Mouse (Mus musculus) left cerebral cortex, adult 11 months (tissue): ENCODE data around the gene Plrg1.

ENCODE experiments used
- DNase-seq: peaks from one replicate; pipeline ENCODE4 v3.0.0; 2022; ENCODE audit warnings: low spot score

Plrg1 gene

GRCm38 (mm10) chr3:83055281-83056038 lies at the start of gene Plrg1:
TSS of gene Plrg1 (plus strand) at chr3:83055522.
- DNase-seq: peak; percentile 94

DNA sequence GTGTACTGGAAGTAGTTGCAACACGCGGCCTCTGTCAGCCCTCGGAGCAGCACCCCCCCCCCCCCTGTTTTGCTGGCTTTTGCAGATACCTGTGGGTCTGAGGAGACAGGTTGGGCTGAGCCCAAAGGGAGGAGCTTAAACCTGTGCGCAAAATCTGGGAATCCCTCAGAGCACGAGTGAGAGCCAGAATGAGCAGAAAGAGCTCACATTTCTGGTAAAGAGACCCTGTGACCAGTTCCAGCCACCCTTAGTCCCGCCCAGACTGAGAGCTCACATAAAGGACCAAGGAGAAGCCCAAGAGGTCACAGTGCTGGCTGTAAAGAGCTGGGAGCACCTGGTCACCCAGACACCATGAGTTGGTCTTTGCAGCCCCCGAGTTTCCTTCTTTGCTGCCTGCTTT lies 47.8 kb upstream of the Plrg1 start, which contains the start of gene Fgg:
Gene Fgg, plus strand, starts transcription at position 168 of the 400 bp plus-strand sequence.
- no peak for DNase-seq

- DNase-seq: no peak
Observed at GRCm38 (mm10) chr3:83010291-83010690, 45.0 kb upstream of the Plrg1 start.

- DNase-seq: no peak
Observed at GRCm38 (mm10) chr3:83011136-83011535, 44.2 kb upstream of the Plrg1 start.

GRCm38 (mm10) chr3:83011565-83011964 lies 43.8 kb upstream of the Plrg1 start:
- DNase-seq: no peak

DNA sequence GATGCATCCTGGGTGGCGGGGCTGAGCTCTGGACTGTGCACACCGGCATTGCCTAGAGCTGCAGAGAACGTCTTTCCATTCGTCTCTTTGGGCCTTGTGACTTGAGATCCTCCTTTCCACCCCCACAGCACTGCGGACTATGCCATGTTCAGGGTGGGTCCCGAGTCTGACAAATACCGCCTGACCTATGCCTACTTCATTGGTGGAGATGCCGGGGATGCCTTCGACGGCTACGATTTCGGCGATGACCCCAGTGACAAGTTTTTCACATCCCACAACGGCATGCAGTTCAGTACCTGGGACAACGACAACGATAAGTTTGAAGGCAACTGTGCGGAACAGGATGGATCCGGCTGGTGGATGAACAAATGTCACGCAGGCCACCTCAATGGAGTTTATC lies 42.7 kb upstream of the Plrg1 start:
- no peak for DNase-seq

DNA sequence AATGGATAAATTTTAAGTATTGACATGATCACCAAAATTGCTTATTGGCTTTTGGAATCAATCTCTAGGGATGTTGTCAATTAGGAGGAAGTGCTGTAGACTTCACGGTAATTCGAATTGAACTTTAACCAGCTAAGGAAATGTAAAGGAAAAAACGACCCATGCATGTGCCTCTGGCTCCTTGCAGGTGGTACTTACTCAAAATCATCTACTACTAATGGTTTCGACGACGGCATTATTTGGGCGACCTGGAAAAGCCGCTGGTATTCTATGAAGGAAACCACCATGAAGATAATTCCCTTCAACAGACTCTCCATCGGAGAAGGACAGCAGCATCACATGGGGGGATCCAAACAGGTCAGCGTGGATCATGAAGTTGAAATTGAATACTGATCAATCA lies 41.4 kb upstream of the Plrg1 start:
- no peak for DNase-seq

- no peak for DNase-seq
Observed at GRCm38 (mm10) chr3:83016236-83016635, 39.1 kb upstream of the Plrg1 start.

DNA sequence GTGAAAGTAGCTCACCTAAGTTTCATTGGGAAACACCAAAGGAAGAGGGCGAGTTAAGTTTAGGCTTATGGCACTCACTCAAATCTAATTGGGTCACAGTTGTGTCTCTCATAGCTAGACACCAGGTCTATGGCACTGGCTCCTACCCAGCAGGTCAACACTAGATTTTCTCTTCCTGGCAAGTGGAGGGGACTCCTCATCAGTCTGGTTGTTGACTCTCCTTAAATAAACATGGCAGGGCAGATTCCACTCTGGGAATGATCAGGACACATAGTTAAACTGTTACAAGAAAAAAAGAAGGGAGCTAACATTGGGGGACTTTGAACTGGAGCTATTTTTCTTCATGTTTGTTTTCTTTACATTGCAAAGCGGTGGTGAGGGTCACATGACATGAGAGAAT lies 34.9 kb upstream of the Plrg1 start:
- DNase-seq: no peak

DNA sequence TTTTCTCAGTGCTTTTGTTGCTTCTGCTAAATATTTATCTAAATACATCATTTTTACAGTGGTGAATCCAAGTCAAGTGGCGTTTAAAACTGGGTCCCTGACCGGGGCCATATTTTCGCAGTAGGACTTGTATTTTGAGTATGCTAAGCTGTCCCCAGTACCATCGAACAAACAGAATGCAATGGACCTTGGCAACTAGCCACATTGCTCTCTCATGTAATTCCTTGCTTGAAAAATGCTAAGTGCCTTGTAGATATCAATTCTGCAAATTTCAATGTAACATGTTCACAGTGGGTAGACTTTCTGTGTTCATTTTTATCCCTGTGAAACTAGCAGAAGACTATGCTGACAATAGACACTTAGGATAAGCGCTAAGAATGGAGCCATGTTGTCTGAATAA lies 34.1 kb upstream of the Plrg1 start:
- DNase-seq: no peak

- DNase-seq: no peak
Observed at GRCm38 (mm10) chr3:83025036-83025435, 30.3 kb upstream of the Plrg1 start.

DNA sequence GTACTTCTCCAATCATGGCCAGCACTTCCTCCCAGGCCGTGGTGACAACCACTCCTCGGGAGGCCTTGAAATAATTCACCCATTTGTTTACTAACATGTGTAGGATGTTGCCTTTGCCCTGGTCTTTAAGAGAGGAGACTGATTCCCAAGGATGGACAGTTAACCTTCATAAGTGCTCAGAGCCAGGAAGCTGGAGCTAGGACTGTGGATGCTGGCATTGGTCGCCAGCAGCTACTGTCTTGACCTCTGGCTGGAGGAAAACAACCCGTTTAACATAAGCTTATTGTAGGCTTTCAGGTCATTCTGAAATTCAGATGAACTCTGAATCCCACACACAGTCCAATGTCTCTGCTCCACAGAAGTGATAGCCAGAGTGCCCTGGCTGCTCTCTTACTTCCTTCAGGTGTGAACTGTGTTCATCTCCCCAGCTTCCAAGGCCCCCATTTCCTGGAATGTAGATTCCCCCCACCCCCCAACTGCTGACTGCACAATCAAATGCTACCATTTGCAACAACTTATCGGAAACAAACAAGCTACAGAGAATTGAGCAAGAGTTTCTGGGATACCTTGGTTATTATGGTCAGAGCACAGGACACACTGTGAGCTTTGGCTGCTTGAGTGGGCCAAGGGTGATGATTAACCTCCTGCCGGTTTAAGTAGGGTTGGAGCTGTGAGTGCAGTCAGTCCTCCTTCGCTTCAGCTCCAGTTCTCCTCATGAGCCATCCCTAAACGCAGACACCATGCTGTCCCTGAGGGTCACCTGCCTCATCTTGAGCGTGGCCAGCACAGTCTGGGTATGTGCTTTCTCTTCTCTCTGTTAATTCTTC lies 29.6 kb upstream of the Plrg1 start, which contains the start of gene Fga:
Gene Fga, plus strand, starts transcription at position 602 of the 827 bp plus-strand sequence.
- DNase-seq: no peak

GRCm38 (mm10) chr3:83027546-83028251 lies 27.6 kb upstream of the Plrg1 start:
- no peak for DNase-seq

DNA sequence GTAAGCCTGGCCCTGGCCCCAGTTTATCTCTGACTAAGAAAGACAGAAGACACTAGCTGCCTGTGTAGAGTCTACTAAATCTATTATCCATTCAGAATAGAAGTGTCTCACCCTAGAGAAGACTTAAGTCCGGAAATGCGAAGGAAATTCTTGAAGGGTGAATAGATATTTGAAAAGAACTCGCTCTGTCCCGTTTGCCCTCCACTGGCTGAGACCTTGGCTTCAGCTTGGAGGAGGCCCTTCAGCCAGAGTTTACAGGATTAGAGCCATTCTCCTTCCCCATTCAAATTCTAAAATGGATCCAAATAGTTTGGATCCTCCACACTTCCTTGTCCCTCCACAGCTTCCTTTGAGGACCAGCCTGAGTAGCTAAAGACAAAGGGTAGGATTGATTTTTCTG lies 25.0 kb upstream of the Plrg1 start:
- no peak for DNase-seq

- no peak for DNase-seq
Observed at GRCm38 (mm10) chr3:83032746-83033308, 22.5 kb upstream of the Plrg1 start.

DNA sequence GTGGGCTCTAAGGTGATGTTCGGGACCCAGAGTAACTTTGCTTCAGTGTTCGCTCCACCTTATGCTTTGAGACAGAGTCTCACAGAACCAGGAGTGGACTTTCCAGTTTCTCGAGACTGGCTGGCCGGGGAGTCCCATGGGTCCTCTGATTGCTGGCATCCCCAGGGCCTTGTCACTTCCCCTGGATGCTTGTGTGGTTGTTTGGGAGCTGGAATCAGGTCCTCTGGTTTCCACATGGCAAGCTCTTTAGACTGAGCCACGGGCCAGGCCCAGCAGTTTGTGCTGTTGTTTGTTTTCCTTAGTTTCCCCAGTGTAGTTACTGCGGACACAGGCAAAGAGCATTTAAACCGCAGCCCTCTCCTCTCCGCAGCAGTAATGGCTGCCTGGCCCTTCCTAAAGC lies 21.5 kb upstream of the Plrg1 start:
- DNase-seq: no peak

DNA sequence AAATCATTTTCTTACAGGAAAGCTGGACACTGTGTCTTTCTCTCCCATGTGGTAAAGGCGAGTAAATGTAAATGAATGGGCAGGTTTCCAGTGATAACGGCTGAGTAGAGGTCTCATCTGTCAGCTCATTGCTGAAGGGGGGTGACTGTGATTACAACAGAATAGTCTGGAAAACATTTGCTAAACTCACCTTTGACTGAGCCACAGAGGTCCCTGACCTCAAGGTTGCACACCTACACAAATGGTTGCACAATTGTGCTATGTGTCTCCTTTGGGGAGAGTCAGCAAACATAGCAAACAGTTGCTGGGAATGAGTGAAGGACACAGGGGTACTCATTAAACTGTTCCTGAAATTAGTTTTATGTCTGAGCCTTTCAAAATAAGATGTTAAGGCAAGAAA lies 16.5 kb upstream of the Plrg1 start:
- DNase-seq: no peak

DNA sequence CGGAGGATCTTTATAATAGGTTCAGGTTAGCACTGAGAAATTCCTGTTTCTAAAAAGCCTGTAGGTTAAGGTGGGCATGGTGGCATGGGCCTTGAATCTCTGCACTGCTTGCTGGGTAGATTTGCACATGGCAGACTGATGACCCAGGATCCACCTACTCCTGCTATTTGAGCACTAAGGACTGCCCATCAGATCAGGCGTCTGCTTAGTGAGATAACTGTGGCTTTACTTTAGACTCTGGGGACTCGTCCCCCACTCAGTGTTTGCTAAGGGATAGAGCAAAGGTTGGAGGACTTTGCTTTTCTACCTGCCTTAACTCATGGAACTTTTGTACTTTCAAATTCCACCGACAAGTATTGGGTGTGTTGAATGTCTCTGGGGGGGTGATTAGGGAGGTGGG lies 15.7 kb upstream of the Plrg1 start:
- DNase-seq: no peak

DNA sequence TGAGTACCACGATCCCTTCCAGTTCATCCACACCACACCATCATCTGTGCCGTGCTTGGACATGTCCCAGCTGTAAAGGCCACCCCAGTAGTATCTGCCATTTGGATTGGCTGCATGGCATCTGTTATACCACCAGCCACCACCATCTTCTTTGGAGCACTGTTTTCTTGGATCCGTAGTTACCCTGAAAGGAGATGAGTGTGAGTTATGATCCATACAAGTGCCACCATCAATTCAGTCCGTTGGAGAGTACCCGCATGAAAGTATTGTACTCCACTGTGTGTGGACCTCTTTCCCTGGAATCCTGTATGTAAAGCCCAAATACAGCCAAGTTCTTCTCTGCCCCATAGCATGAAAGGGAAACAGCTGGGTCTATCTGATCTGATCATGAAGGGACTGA lies 12.9 kb upstream of the Plrg1 start:
- DNase-seq: no peak

DNA sequence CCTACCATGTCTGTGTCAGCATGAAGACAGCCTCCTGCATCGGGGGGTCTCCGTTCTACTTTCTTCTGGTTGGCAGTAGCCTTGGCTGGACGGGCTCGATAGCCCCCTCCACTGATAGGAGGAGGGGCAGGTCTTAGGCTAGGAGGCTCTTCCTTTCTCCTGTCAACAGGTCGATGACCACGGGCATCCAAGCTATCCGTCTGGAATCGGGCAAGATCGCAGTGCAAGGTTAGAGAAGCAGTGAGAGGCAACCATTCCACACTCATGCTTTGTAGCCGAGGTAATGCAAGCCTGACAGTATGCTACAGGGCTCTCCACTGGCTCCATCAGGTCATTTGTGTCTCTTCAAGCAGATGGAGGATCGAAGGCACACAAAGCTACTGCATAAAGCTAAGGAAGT lies 8.7 kb upstream of the Plrg1 start:
- DNase-seq: no peak

DNA sequence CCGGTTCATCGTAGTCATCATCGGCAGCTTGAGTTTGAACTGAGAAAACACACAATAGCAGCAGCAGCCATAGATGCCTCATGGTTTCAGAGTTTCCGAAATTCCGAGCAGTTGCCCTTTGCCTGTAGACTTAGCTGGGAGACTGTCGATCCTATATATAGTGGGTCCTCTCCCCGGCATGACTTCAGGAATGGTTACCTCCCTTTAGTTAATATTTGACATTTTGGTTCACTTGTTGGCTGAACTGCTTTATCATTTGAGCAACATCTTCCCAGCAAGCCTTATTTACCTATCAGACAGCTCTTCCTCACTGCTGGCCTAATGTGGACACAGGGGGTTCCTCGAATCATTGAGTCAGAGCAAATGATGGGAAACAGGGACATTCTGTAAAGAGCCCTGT lies 5.6 kb upstream of the Plrg1 start, which contains the start of gene Fgb:
Gene Fgb, minus strand, starts transcription at position 184 of the 400 bp plus-strand sequence.
- no peak for DNase-seq

- no peak for DNase-seq
Observed at GRCm38 (mm10) chr3:83050661-83051060, 4.7 kb upstream of the Plrg1 start.
